Mouse (Mus musculus): ENCODE data around the gene Rabep1.

Rabep1 gene

GRCm38 (mm10) chr11:70973947-70974346, 129.4 kb downstream of the Rabep1 start:
- peak; percentile 36 for DNase-seq (ENCODE audit: low read depth)

- DNase-seq (ENCODE audit: low read depth) = no peak
These were observed 130.6 kb downstream of the Rabep1 start for GRCm38 (mm10) chr11:70975193-70975592.

GRCm38 (mm10) chr11:70977293-70977692, 132.7 kb downstream of the Rabep1 start:
- DNase-seq (ENCODE audit: low read depth) = no peak

GRCm38 (mm10) chr11:70980232-70980631, 135.7 kb downstream of the Rabep1 start:
- DNase-seq (ENCODE audit: low read depth) = no peak

- DNase-seq (ENCODE audit: low read depth) = no peak
These were observed 136.4 kb downstream of the Rabep1 start for GRCm38 (mm10) chr11:70980751-70981510.

GRCm38 (mm10) chr11:70982030-70982429, 137.5 kb downstream of the Rabep1 start:
- DNase-seq (ENCODE audit: low read depth) = peak; percentile 18

- peak; percentile 91 for DNase-seq (ENCODE audit: low read depth)
These were observed 138.1 kb downstream of the Rabep1 start, which contains the start of gene C1qbp for GRCm38 (mm10) chr11:70982557-70983228. C1qbp (minus strand) TSS chr11:70983026.
